Mouse (Mus musculus) G1E (cell line): ENCODE data around the gene Fosl2. TPM values are rescaled to one million over a fixed set of nuclear protein-coding genes. Genes with fewer than 3 reads are reported as not detected.

Source experiments
- ATAC-seq: 2 replicates; pipeline ENCODE4 v1.8.0; 2016; ENCODE audit warnings: mild to moderate bottlenecking; ENCODE audit not compliant: insufficient number of reproducible peaks, poor library complexity, low FRiP score, severe bottlenecking; ENCODE audit errors: extremely low read depth
- DNase-seq: peaks from one replicate; pipeline ENCODE4 v3.0.0; 2012; ENCODE audit warnings: low spot score
- H3K27me3 ChIP-seq: 2 replicates; pipeline ENCODE4 v1.6.1; 2012; ENCODE audit warnings: mild to moderate bottlenecking, low read length, inconsistent platforms; ENCODE audit not compliant: insufficient read depth
- H3K36me3 ChIP-seq: replicated peaks from 2 replicates; pipeline ENCODE3; 2012; ENCODE audit warnings: mild to moderate bottlenecking, inconsistent platforms
- H3K4me1 ChIP-seq: 2 replicates; pipeline ENCODE4 v1.6.1; 2012; ENCODE audit warnings: low read depth, low read length, inconsistent platforms, mixed read lengths; ENCODE audit not compliant: insufficient read depth
- H3K4me3 ChIP-seq: 2 replicates; pipeline ENCODE4 v1.5.1; 2012; ENCODE audit warnings: low read depth, mild to moderate bottlenecking, inconsistent platforms, low read length, moderate library complexity, mixed read lengths
- H3K9me3 ChIP-seq: replicated peaks from 2 replicates; pipeline ENCODE4 v1.6.1; 2012; ENCODE audit warnings: inconsistent platforms
- CTCF ChIP-seq: IDR thresholded peaks from 2 replicates; pipeline ENCODE4 v1.5.1; 2012; ENCODE audit warnings: low read depth, low read length, inconsistent platforms, mixed read lengths
- GATA1 ChIP-seq: IDR thresholded peaks from 2 replicates; pipeline ENCODE4 v1.6.1; 2012; ENCODE audit warnings: borderline replicate concordance, low read length, inconsistent platforms, mixed read lengths
- GATA2 ChIP-seq: IDR thresholded peaks from 2 replicates; pipeline ENCODE4 v1.6.1; 2012; ENCODE audit warnings: low read depth, low read length, inconsistent platforms, borderline replicate concordance
- POLR2AphosphoS5 ChIP-seq: IDR thresholded peaks from 2 replicates; pipeline ENCODE4 v1.6.1; 2012; ENCODE audit warnings: low read depth, low read length, inconsistent platforms; ENCODE audit not compliant: insufficient replicate concordance
- TAL1 ChIP-seq: conservative IDR thresholded peaks from 2 replicates; pipeline ENCODE4 v1.6.1; 2012; ENCODE audit warnings: low read depth, low read length, inconsistent platforms, mixed read lengths
- polyA plus RNA-seq: library from polyadenylated mRNA; stranded (reverse); fragments of >175 nt; gene quantifications from 2 replicates; pipeline ENCODE4 v1.2.3, GENCODE M21; 2012
- total RNA-seq, 2 experiments: library from RNA; stranded (forward) in 1 of 2; stranded (reverse) in 1 of 2; fragments of 200-1000 nt in 1 of 2; fragments of >200 nt in 1 of 2; fragmentation: Nextera tagmentation in 1 of 2; gene quantifications; 2 replicates each; pipeline ENCODE4 v1.2.3; 2014 to 2017

Gene Fosl2
- total and polyA plus RNA-seq, 3 experiments: 0.15 to 1.8 (median 0.72) TPM

DNA sequence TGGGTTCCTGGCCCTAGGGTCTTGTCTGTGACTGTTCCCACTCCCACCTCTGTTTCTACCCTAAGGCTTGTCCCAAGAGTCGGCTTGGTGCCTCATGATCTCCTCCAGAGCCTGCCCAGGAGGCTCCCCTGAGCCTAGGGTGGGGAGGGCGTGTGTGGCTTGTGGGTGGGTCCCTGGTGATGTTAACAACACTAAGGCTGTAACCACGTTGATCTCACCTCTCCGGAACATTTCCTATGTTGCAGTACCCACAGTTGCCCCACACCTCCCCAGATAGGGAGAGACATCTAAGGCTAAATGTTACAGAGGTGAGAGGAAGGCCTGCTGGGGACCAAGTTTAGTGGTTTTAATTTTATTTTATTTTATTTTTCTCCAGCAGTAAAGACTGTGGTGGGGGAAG is 13.0 kb downstream of the Fosl2 start:
- Histone ChIP-seq H3K4me3 (no peak overlapping the region), H3K9me3 (no peaks in the 10 kb centered on the region), H3K4me1 (no peaks in the 10 kb centered on the region), H3K27me3 (peaks cover 12% of the 10 kb centered on the region; the same call in 1 of the 2 replicates), H3K36me3 (peaks cover 38% of the 10 kb centered on the region)
- DNase-seq (no peak), ATAC-seq (no peak)
- TF ChIP-seq GATA2 (no peak), CTCF (no peak), GATA1 (no peak), TAL1 (no peak), POLR2AphosphoS5 (no peak)

DNA sequence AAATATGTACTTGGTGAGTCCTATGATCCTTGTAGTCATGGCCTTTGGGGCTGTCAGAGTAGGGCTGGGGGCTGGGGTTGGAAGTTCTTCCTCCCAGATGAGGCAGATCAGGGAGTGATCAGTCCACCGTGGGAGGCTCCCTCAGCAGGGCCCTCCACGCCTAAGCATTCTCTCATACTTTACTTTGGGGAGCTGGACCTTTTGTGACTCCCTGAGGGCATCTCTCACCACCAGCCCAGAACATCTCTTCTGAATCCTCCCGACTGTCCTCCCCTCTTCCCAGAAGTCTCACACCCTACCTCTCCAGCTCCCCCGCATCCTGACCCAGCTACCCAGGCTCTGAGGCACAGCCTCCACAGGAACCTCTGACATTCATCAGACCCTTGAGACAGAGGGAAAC is 15.6 kb downstream of the Fosl2 start:
- Histone ChIP-seq H3K36me3 (peaks cover 40% of the 10 kb centered on the region), H3K9me3 (no peaks in the 10 kb centered on the region), H3K4me1 (no peaks in the 10 kb centered on the region), H3K4me3 (no peak overlapping the region), H3K27me3 (peaks cover 30% of the 10 kb centered on the region)
- TF ChIP-seq GATA1: no peak
- TF ChIP-seq POLR2AphosphoS5: no peak
- TF ChIP-seq TAL1: no peak
- TF ChIP-seq GATA2: no peak
- TF ChIP-seq CTCF: no peak
- DNase-seq (no peak), ATAC-seq (no peak)

DNA sequence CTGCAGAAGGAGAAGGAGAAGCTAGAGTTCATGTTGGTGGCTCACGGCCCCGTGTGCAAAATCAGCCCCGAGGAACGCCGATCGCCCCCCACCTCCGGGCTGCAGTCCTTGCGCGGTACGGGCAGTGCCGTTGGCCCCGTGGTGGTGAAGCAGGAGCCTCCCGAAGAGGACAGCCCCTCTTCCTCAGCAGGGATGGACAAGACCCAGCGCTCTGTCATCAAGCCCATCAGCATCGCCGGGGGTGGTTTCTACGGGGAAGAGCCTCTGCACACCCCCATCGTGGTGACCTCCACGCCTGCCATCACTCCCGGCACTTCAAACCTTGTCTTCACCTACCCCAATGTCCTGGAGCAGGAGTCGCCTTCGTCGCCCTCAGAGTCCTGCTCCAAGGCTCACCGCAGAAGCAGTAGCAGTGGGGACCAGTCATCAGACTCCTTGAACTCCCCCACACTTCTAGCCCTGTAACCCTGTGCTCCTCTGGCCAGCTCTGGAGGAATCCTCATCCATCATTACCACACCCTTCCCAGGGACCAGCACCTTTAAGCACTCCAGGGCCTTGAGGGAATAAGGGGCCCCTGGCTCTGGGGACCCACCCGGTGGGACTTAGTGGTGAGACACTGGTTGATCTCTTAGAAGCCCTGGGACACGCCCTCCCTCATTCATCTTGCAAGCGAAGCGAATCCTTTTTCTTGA is 17.3 kb downstream of the Fosl2 start:
- Histone ChIP-seq H3K4me3 (no peak overlapping the region), H3K9me3 (no peaks in the 10 kb centered on the region), H3K4me1 (no peaks in the 10 kb centered on the region), H3K27me3 (peaks cover 27% of the 10 kb centered on the region), H3K36me3 (peaks cover 27% of the 10 kb centered on the region)
- no peak for DNase-seq
- no peak for ATAC-seq
- no peak for TF ChIP-seq POLR2AphosphoS5
- TF ChIP-seq GATA2: no peak
- no peak for TF ChIP-seq CTCF
- TF ChIP-seq GATA1: no peak
- no peak for TF ChIP-seq TAL1

DNA sequence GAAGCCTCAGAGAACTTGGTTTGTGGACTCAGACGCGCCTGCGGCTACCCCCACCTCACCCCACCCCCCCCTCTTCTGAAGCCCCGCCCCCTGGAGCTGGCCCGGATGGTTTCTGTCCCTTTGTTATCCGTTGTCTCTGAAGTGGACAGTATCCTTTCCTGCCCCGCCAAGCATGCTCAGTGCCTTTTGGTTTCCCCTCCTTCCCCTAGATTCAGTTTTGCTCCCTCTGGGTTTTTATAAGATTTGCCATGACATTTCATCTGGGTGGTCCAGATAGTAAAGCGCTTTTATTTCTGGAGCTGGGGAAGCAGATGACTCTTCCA is 17.8 kb downstream of the Fosl2 start:
- DNase-seq: no peak
- Histone ChIP-seq H3K4me3 (no peak overlapping the region), H3K4me1 (no peaks in the 10 kb centered on the region), H3K36me3 (peaks cover 22% of the 10 kb centered on the region), H3K9me3 (no peaks in the 10 kb centered on the region), H3K27me3 (peaks cover 28% of the 10 kb centered on the region)
- TF ChIP-seq POLR2AphosphoS5 (no peak), CTCF (no peak), GATA2 (no peak), GATA1 (no peak), TAL1 (no peak)
- no peak for ATAC-seq

DNA sequence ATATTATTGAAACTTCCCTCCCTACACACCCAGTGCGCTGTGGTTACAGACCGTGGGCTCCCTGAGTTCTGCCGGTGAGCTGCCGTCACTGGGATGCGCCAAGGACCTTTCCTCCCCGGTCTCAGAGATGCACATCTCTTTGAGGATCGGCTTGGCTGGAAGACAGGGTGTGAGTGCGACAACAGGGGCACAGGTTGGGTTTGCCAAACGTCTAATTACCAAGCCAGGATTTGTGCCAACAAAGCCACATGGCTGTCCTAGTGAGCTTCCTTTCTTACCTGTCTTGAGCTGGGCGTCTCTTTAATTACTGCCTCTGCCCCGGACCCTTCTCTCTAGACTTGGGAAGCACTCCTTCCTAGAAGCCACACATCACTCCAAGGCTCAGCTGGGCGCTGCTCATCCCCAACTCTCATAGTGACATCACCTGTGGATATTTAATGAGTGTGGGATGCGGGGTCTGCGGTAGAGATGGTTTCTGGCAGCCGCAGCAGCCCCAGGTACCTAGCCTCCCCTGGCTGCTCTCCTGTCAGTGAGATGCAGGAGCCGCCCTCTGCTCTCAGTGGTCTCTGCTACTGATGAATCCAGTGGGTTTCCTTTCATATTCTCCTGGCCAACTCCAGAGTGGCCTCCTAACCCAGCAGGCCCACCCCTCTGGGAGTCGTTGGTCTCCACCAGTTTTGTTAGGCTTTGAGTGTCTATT is 18.3 kb downstream of the Fosl2 start:
- peaks cover 26% of the 10 kb centered on the region for H3K27me3 ChIP-seq
- DNase-seq: no peak
- H3K4me3 ChIP-seq: no peak overlapping the region
- H3K9me3 ChIP-seq: no peaks in the 10 kb centered on the region
- no peak for ATAC-seq
- TF ChIP-seq POLR2AphosphoS5 (no peak), GATA2 (no peak), GATA1 (no peak), TAL1 (no peak), CTCF (no peak)
- peaks cover 21% of the 10 kb centered on the region for H3K36me3 ChIP-seq
- H3K4me1 ChIP-seq: no peaks in the 10 kb centered on the region

DNA sequence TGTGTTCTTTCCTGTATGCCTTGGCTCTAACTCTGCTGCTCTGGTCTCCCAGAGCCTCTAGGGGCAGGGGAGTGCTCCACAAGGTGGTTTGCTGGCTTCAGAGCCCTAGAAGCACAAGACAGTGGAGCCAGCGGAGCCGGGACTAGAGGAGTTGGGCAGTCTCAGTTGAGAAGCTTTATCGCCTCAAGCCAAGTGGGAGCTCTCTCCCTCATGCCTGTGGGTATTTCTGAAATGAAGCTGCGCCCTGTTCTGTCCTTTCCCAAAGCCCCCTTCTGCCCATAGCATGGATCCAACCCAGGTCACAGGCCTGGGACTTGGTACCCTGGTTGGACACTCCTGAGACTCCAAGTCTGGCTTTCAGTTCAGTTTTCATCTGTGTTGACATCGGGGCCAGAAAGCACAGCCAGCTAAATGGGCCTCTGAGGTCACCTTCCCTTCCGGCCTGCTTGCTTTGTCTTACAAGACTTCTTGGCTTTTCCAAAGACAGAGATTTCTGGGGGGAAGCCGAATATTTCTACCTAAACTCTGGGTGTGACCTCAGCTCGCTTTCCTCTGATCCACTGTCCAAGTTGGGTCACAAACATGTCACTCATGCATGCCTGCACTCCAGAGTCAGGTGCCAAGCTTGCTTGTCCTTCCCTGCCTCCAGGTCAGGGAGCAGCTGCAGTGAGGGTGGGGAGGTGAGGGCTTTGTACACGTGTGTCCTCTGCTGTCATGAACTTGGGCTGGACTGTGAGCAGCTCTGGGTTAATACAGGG is 19.5 kb downstream of the Fosl2 start:
- peaks cover 20% of the 10 kb centered on the region for H3K36me3 ChIP-seq
- H3K4me1 ChIP-seq: no peaks in the 10 kb centered on the region
- no peak overlapping the region for H3K4me3 ChIP-seq
- H3K27me3 ChIP-seq: peaks cover 29% of the 10 kb centered on the region
- TF ChIP-seq GATA2: no peak
- no peak for TF ChIP-seq TAL1
- no peak for TF ChIP-seq GATA1
- TF ChIP-seq CTCF: no peak
- no peak for TF ChIP-seq POLR2AphosphoS5
- ATAC-seq (no peak), DNase-seq (no peak)
- H3K9me3 ChIP-seq: no peaks in the 10 kb centered on the region
